Mouse (Mus musculus): Measurements from ENCODE around the gene Arhgap15. TPM values are rescaled to one million over a fixed set of nuclear protein-coding genes. Genes with fewer than 3 reads are reported as not detected.

Arhgap15 gene
- polyA plus RNA-seq, 1 experiment from 2014 or later, result 1.1 TPM

GRCm38 (mm10) chr2:44166716-44167115 is 418.1 kb downstream of the Arhgap15 start:
- no peak overlapping the region for H3K9ac ChIP-seq (replicated peaks; ENCODE audit: low read length)
- no peak overlapping the region for H3K4me3 ChIP-seq (ENCODE audit: low read length)
- no peak overlapping the region for H3K27ac ChIP-seq (ENCODE audit: low read length)
- no peaks in the 10 kb centered on the region for H3K9me3 ChIP-seq (ENCODE audit: low read length)
- H3K27me3 ChIP-seq (ENCODE audit: insufficient read depth, low read length), result no peaks in the 10 kb centered on the region
- no peak for ATAC-seq (ENCODE audit: low FRiP score, low TSS enrichment)
- H3K4me1 ChIP-seq (ENCODE audit: insufficient read depth, low read length), result no peaks in the 10 kb centered on the region
- H3K36me3 ChIP-seq (ENCODE audit: insufficient read depth, low read length), result no peaks in the 10 kb centered on the region
- H3K4me2 ChIP-seq (replicated peaks; ENCODE audit: low read depth, low read length), result no peak overlapping the region
- WGBS, result 76% methylated on average over 4 of the region's 4 CpGs

GRCm38 (mm10) chr2:44184476-44184875 is 435.9 kb downstream of the Arhgap15 start:
- no peaks in the 10 kb centered on the region for H3K4me1 ChIP-seq (ENCODE audit: insufficient read depth, low read length)
- no peak overlapping the region for H3K4me2 ChIP-seq (replicated peaks; ENCODE audit: low read depth, low read length)
- H3K4me3 ChIP-seq (ENCODE audit: low read length), result no peak overlapping the region
- WGBS, result 75% methylated on average over 10 of the region's 10 CpGs
- no peaks in the 10 kb centered on the region for H3K9me3 ChIP-seq (ENCODE audit: low read length)
- no peak overlapping the region for H3K9ac ChIP-seq (replicated peaks; ENCODE audit: low read length)
- no peaks in the 10 kb centered on the region for H3K27me3 ChIP-seq (ENCODE audit: insufficient read depth, low read length)
- no peak overlapping the region for H3K27ac ChIP-seq (ENCODE audit: low read length)
- no peaks in the 10 kb centered on the region for H3K36me3 ChIP-seq (ENCODE audit: insufficient read depth, low read length)
- no peak for ATAC-seq (ENCODE audit: low FRiP score, low TSS enrichment)

DNA sequence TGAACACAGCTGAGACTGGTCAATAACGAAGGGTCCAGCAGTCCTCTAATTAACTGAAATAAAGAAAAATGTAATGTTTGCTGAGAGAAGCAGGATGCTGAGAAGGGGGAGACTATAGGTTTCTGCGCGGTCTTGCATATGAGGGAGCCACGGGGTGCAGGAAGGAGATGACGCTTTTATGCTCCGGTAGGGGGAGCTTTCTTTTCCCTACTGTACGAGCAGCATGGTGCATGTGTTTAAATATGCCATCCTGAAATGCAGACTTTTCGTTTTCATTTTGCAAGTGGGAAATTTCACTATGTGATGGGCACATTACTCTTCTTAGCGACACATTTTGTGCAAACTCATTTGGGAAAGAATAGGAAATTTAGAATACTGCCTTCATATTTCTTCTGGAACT is 442.1 kb downstream of the Arhgap15 start:
- Histone ChIP-seq H3K9me3 (ENCODE audit: low read length) (no peaks in the 10 kb centered on the region), H3K4me2 (replicated peaks; ENCODE audit: low read depth, low read length) (no peak overlapping the region), H3K4me3 (ENCODE audit: low read length) (no peak overlapping the region), H3K4me1 (ENCODE audit: insufficient read depth, low read length) (no peaks in the 10 kb centered on the region), H3K9ac (replicated peaks; ENCODE audit: low read length) (no peak overlapping the region), H3K27ac (ENCODE audit: low read length) (no peak overlapping the region), H3K27me3 (ENCODE audit: insufficient read depth, low read length) (no peaks in the 10 kb centered on the region), H3K36me3 (ENCODE audit: insufficient read depth, low read length) (no peaks in the 10 kb centered on the region)
- no peak for ATAC-seq (ENCODE audit: low FRiP score, low TSS enrichment)
- 83% methylated on average over 9 of the region's 9 CpGs for WGBS

DNA sequence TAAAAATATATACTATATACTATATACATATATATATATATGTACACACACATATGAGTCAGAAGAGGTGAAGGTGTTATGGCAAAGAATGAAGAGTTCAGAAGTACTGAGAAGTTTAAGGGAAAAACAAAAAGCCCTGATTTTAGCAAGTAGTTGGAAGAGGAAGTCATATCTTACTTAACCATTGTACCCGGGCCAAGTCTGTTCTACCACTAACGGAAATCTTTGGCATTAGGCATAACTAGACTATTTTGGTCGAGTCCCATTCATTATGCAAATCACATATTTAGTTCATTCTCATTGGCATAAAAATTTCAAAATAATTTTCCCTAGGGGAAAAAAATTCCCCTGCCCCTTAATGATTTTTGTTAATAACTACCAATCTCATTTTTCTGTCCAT is 443.4 kb downstream of the Arhgap15 start:
- whole genome bisulfite sequencing, result 79% methylated on average over 3 of the region's 3 CpGs

GRCm38 (mm10) chr2:44215506-44215905 is 466.9 kb downstream of the Arhgap15 start:
- Histone ChIP-seq H3K27me3 (ENCODE audit: insufficient read depth, low read length) (no peaks in the 10 kb centered on the region), H3K27ac (ENCODE audit: low read length) (no peak overlapping the region), H3K4me3 (ENCODE audit: low read length) (no peak overlapping the region), H3K36me3 (ENCODE audit: insufficient read depth, low read length) (no peaks in the 10 kb centered on the region), H3K4me2 (replicated peaks; ENCODE audit: low read depth, low read length) (no peak overlapping the region), H3K4me1 (ENCODE audit: insufficient read depth, low read length) (no peaks in the 10 kb centered on the region), H3K9me3 (ENCODE audit: low read length) (no peaks in the 10 kb centered on the region), H3K9ac (replicated peaks; ENCODE audit: low read length) (no peak overlapping the region)
- 94% methylated on average over 7 of the region's 7 CpGs for WGBS
- ATAC-seq (ENCODE audit: low FRiP score, low TSS enrichment), result no peak

More for the DNA sequence above, 443.4 kb downstream of the Arhgap15 start:
- no peaks in the 10 kb centered on the region for H3K36me3 ChIP-seq (ENCODE audit: insufficient read depth, low read length)
- H3K4me1 ChIP-seq (ENCODE audit: insufficient read depth, low read length), result no peaks in the 10 kb centered on the region
- H3K9ac ChIP-seq (replicated peaks; ENCODE audit: low read length), result no peak overlapping the region
- H3K27ac ChIP-seq (ENCODE audit: low read length), result no peak overlapping the region
- no peak overlapping the region for H3K4me3 ChIP-seq (ENCODE audit: low read length)
- no peaks in the 10 kb centered on the region for H3K27me3 ChIP-seq (ENCODE audit: insufficient read depth, low read length)
- no peak overlapping the region for H3K4me2 ChIP-seq (replicated peaks; ENCODE audit: low read depth, low read length)
- ATAC-seq (ENCODE audit: low FRiP score, low TSS enrichment), result no peak
- no peaks in the 10 kb centered on the region for H3K9me3 ChIP-seq (ENCODE audit: low read length)

GRCm38 (mm10) chr2:44217811-44218210 is 469.2 kb downstream of the Arhgap15 start:
- ATAC-seq (ENCODE audit: low FRiP score, low TSS enrichment), result no peak
- whole genome bisulfite sequencing, result 79% methylated on average over 6 of the region's 6 CpGs
- no peak overlapping the region for H3K4me2 ChIP-seq (replicated peaks; ENCODE audit: low read depth, low read length)

DNA sequence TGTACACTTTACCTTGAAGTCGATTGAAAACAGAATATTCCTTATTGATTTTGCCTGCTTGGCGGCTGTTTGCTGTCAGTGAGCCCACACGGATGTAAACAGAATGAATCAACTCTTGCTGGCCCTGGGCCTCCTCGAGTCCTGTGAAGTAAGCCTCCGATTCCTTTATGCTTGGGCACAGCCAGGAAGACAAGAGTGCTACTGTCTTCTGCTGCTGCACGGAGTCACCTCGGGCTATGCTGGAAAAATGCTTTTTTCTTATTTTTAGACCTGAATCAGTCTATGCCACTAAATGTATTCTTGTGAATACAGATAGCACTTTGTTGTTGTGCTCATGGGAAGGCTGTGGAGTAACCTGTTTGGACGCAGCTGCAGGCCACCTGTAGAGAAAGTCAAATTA is 469.7 kb downstream of the Arhgap15 start:
- Histone ChIP-seq H3K36me3 (ENCODE audit: insufficient read depth, low read length) (no peaks in the 10 kb centered on the region), H3K9ac (replicated peaks; ENCODE audit: low read length) (no peak overlapping the region), H3K9me3 (ENCODE audit: low read length) (no peaks in the 10 kb centered on the region), H3K4me1 (ENCODE audit: insufficient read depth, low read length) (no peaks in the 10 kb centered on the region), H3K4me2 (replicated peaks; ENCODE audit: low read depth, low read length) (no peak overlapping the region), H3K27ac (ENCODE audit: low read length) (no peak overlapping the region), H3K27me3 (ENCODE audit: insufficient read depth, low read length) (no peaks in the 10 kb centered on the region), H3K4me3 (ENCODE audit: low read length) (no peak overlapping the region)
- no peak for ATAC-seq (ENCODE audit: low FRiP score, low TSS enrichment)
- 52% methylated on average over 8 of the region's 8 CpGs for WGBS

More at GRCm38 (mm10) chr2:44217811-44218210, 469.2 kb downstream of the Arhgap15 start:
- no peak overlapping the region for H3K4me3 ChIP-seq (ENCODE audit: low read length)
- no peaks in the 10 kb centered on the region for H3K36me3 ChIP-seq (ENCODE audit: insufficient read depth, low read length)
- no peak overlapping the region for H3K27ac ChIP-seq (ENCODE audit: low read length)
- no peaks in the 10 kb centered on the region for H3K4me1 ChIP-seq (ENCODE audit: insufficient read depth, low read length)
- H3K9ac ChIP-seq (replicated peaks; ENCODE audit: low read length), result no peak overlapping the region
- no peaks in the 10 kb centered on the region for H3K9me3 ChIP-seq (ENCODE audit: low read length)
- H3K27me3 ChIP-seq (ENCODE audit: insufficient read depth, low read length), result no peaks in the 10 kb centered on the region

DNA sequence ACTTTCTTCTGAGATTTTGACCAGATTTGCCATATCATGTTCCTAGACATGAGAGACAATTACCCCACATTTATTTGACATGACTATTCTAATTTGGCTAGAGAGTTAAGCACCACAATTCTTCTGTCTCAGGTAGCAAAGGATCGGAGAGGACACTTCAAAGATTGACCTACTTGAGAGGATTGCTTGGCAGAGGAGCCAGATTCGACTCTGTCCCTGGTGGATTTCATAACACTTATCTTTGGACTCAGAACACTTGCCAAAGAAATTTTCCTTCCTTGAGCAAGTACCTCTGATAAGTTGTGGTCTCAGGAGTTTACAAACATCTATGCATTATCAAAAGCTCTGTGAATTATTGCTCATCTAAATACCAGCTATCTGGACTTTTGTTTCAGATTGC is 473.1 kb downstream of the Arhgap15 start:
- WGBS, result 70% methylated on average over 2 of the region's 2 CpGs
- Histone ChIP-seq H3K4me1 (ENCODE audit: insufficient read depth, low read length) (no peaks in the 10 kb centered on the region), H3K36me3 (ENCODE audit: insufficient read depth, low read length) (no peaks in the 10 kb centered on the region), H3K4me3 (ENCODE audit: low read length) (no peak overlapping the region), H3K9ac (replicated peaks; ENCODE audit: low read length) (no peak overlapping the region), H3K4me2 (replicated peaks; ENCODE audit: low read depth, low read length) (no peak overlapping the region), H3K9me3 (ENCODE audit: low read length) (no peaks in the 10 kb centered on the region), H3K27ac (ENCODE audit: low read length) (peak overlapping the region; percentile 1; the same call in 1 of the 2 replicates), H3K27me3 (ENCODE audit: insufficient read depth, low read length) (no peaks in the 10 kb centered on the region)
- ATAC-seq (ENCODE audit: low FRiP score, low TSS enrichment), result no peak

GRCm38 (mm10) chr2:44222176-44222753 is 473.6 kb downstream of the Arhgap15 start:
- 9% methylated on average over 6 of the region's 6 CpGs for WGBS
- no peak overlapping the region for H3K4me3 ChIP-seq (ENCODE audit: low read length)
- peak; percentile 39; the same call in 1 of the 2 replicates for ATAC-seq (ENCODE audit: low FRiP score, low TSS enrichment)
- H3K4me1 ChIP-seq (ENCODE audit: insufficient read depth, low read length), result no peaks in the 10 kb centered on the region
- no peak overlapping the region for H3K4me2 ChIP-seq (replicated peaks; ENCODE audit: low read depth, low read length)
- H3K27me3 ChIP-seq (ENCODE audit: insufficient read depth, low read length), result no peaks in the 10 kb centered on the region
- peak overlapping the region; percentile 40; the same call in 1 of the 2 replicates for H3K27ac ChIP-seq (ENCODE audit: low read length)
- no peak overlapping the region for H3K9ac ChIP-seq (replicated peaks; ENCODE audit: low read length)
- no peaks in the 10 kb centered on the region for H3K36me3 ChIP-seq (ENCODE audit: insufficient read depth, low read length)
- no peaks in the 10 kb centered on the region for H3K9me3 ChIP-seq (ENCODE audit: low read length)

DNA sequence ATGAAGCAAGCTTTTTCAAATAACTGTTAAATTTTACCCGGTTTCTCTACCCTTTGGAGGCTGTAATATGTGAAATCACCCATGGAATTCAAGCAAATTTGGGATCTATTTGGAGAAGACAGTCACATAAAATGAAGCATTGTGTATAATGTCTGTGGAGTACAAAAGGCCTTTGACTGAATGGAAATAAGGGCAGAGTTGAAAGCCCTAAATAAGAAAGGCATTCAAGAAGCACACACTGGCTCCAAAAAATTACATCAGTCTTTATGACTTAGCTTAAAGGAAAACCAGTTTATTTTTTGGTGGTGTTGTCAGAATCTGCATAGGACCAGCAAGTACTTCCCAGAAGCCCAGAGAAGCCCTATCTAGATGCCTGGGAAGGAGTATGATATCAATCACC is 486.2 kb downstream of the Arhgap15 start:
- H3K36me3 ChIP-seq (ENCODE audit: insufficient read depth, low read length), result no peaks in the 10 kb centered on the region
- no peak overlapping the region for H3K4me2 ChIP-seq (replicated peaks; ENCODE audit: low read depth, low read length)

More for the DNA sequence above, 486.2 kb downstream of the Arhgap15 start:
- ATAC-seq (ENCODE audit: low FRiP score, low TSS enrichment), result no peak
- Histone ChIP-seq H3K27ac (ENCODE audit: low read length) (no peak overlapping the region), H3K4me1 (ENCODE audit: insufficient read depth, low read length) (no peaks in the 10 kb centered on the region), H3K27me3 (ENCODE audit: insufficient read depth, low read length) (no peaks in the 10 kb centered on the region), H3K9ac (replicated peaks; ENCODE audit: low read length) (no peak overlapping the region), H3K9me3 (ENCODE audit: low read length) (no peaks in the 10 kb centered on the region), H3K4me3 (ENCODE audit: low read length) (no peak overlapping the region)
- WGBS, result 93% methylated on average over 1 of the region's 1 CpGs

Measured in kidney, embryonic 16.5 days (tissue).